Mouse (Mus musculus) MEL (cell line): ENCODE measurements around the gene Prcd. TPM values are rescaled to one million over a fixed set of nuclear protein-coding genes. Genes with fewer than 3 reads are reported as not detected.
A peak's percentile ranks its signal among the peaks of the same experiment; 100 is the strongest.
"Not testable (repeated sequence)": the region's sequence is repeated elsewhere in the genome, so short reads cannot be mapped to it uniquely, and the experiment has no call there.

Experiments
- DNase-seq: peaks from one replicate; pipeline ENCODE4 v3.0.0; 2011; ENCODE audit warnings: low read depth, low spot score
- H3K27ac ChIP-seq: 2 replicates; pipeline ENCODE4 v1.5.1; 2012; ENCODE audit warnings: low read depth, mild to moderate bottlenecking, control low read depth, low read length, moderate library complexity; ENCODE audit not compliant: control insufficient read depth
- H3K27me3 ChIP-seq, 2 experiments: fragments of 150-350 bp in 1 of 2; sonication (generic) in 1 of 2; 2 replicates each; pipeline ENCODE4 v1.6.1; 2012; ENCODE audit warnings: low read length in 2 of 2, mild to moderate bottlenecking in 2 of 2, improper control_type of control experiment in 1 of 2, moderate library complexity in 1 of 2; ENCODE audit not compliant: insufficient read depth in 2 of 2, control insufficient read depth in 1 of 2
- H3K36me3 ChIP-seq, 2 experiments: 2 replicates each; pipeline ENCODE4 v1.6.1; 2012 to 2014; ENCODE audit warnings: low read length in 2 of 2, improper control_type of control experiment in 1 of 2, inconsistent platforms in 1 of 2, mild to moderate bottlenecking in 1 of 2; ENCODE audit not compliant: insufficient read depth in 2 of 2, control insufficient read depth in 1 of 2
- H3K4me1 ChIP-seq, 2 experiments: fragments of 150-350 bp in 1 of 2; sonication (generic) in 1 of 2; 2 replicates each; pipeline ENCODE4 v1.6.1; 2012; ENCODE audit warnings: low read length in 2 of 2, improper control_type of control experiment in 1 of 2, mild to moderate bottlenecking in 1 of 2; ENCODE audit not compliant: insufficient read depth in 2 of 2, control insufficient read depth in 1 of 2
- H3K4me3 ChIP-seq, 2 experiments: fragments of 150-350 bp in 1 of 2; sonication (generic) in 1 of 2; 2 replicates each; pipeline ENCODE4 v1.5.1; 2012; ENCODE audit warnings: low read depth in 2 of 2, low read length in 2 of 2, mild to moderate bottlenecking in 2 of 2, moderate library complexity in 2 of 2, control low read depth in 1 of 2, improper control_type of control experiment in 1 of 2; ENCODE audit not compliant: control insufficient read depth in 1 of 2, insufficient read depth in 1 of 2
- H3K79me2 ChIP-seq: 2 replicates; pipeline ENCODE4 v1.6.1; 2012; ENCODE audit warnings: mild to moderate bottlenecking, low read length, moderate library complexity; ENCODE audit not compliant: control insufficient read depth, poor library complexity, insufficient read depth
- H3K9ac ChIP-seq: 2 replicates; pipeline ENCODE4 v1.6.1; 2012; ENCODE audit warnings: low read depth, mild to moderate bottlenecking, control low read depth, low read length, moderate library complexity; ENCODE audit not compliant: control insufficient read depth, poor library complexity, severe bottlenecking
- H3K9me3 ChIP-seq: fragments of 150-350 bp; sonication (generic); replicated peaks from 2 replicates; pipeline ENCODE4 v1.6.1; 2012; ENCODE audit warnings: mild to moderate bottlenecking, low read length, improper control_type of control experiment, moderate library complexity; ENCODE audit not compliant: insufficient read depth
- HCFC1 ChIP-seq: IDR thresholded peaks from 2 replicates; pipeline ENCODE4 v1.6.1; 2012; ENCODE audit warnings: low read depth, mild to moderate bottlenecking, inconsistent platforms, low read length, improper control_type of control experiment, moderate library complexity
- MYC ChIP-seq: IDR thresholded peaks from 2 replicates; pipeline ENCODE4 v1.6.1; 2011; ENCODE audit warnings: low read depth, mild to moderate bottlenecking, low read length, improper control_type of control experiment, moderate library complexity
- NELFE ChIP-seq: IDR thresholded peaks from 2 replicates; pipeline ENCODE4 v1.6.1; 2011; ENCODE audit warnings: low read depth, low read length, improper control_type of control experiment
- POLR2A ChIP-seq, 2 experiments: IDR thresholded peaks; 2 replicates each; pipeline ENCODE4 v1.6.1; 2011 to 2012; ENCODE audit warnings: low read length in 2 of 2, mild to moderate bottlenecking in 2 of 2, control low read depth in 1 of 2, improper control_type of control experiment in 1 of 2, low read depth in 1 of 2, moderate library complexity in 1 of 2; ENCODE audit not compliant: control insufficient read depth in 1 of 2, insufficient read depth in 1 of 2, poor library complexity in 1 of 2
- POLR2AphosphoS2 ChIP-seq: IDR thresholded peaks from 2 replicates; pipeline ENCODE4 v1.6.1; 2011; ENCODE audit warnings: low read length, improper control_type of control experiment
- SIN3A ChIP-seq: IDR thresholded peaks from 2 replicates; pipeline ENCODE4 v1.6.1; 2012; ENCODE audit warnings: low read length, improper control_type of control experiment, inconsistent platforms
- SMC3 ChIP-seq: IDR thresholded peaks from 2 replicates; pipeline ENCODE4 v1.6.1; 2011; ENCODE audit warnings: low read depth, low read length, improper control_type of control experiment
- TBP ChIP-seq: IDR thresholded peaks from 2 replicates; pipeline ENCODE4 v1.8.0; 2011; ENCODE audit warnings: low read depth, low read length, improper control_type of control experiment
- ZMIZ1 ChIP-seq: IDR thresholded peaks from 2 replicates; pipeline ENCODE4 v1.6.1; 2012; ENCODE audit warnings: low read depth, mild to moderate bottlenecking, inconsistent platforms, low read length, improper control_type of control experiment, moderate library complexity
- ZNF384 ChIP-seq: IDR thresholded peaks from 2 replicates; pipeline ENCODE4 v1.6.1; 2012; ENCODE audit warnings: low read depth, mild to moderate bottlenecking, inconsistent platforms, low read length, improper control_type of control experiment
- polyA plus RNA-seq, 2 experiments: library from polyadenylated mRNA; stranded (reverse) in 1 of 2; unstranded in 1 of 2; fragments of >175 nt in 1 of 2; fragments of >200 nt in 1 of 2; gene quantifications; 2 replicates each; pipeline versions ENCODE4 v1.2.1 to v1.2.4; 2012; ENCODE audit warnings: low replicate concordance in 2 of 2, low read depth in 1 of 2; ENCODE audit not compliant: insufficient read length in 2 of 2, insufficient read depth in 1 of 2, missing spikeins in 1 of 2
- total RNA-seq: library from RNA; depleted of rRNA; stranded (reverse); fragments of 300-350 nt; gene quantifications from 2 replicates; pipeline ENCODE4 v1.2.3, GENCODE M21; 2012

The Prcd gene
- total and polyA plus RNA-seq, 3 experiments: 44.4 to 72.2 TPM; not detected in 1

GRCm38 (mm10) chr11:116674616-116675379 is 21.5 kb downstream of the Prcd start:
- Histone ChIP-seq H3K4me1 (peaks cover 2 to 19% of the 10 kb centered on the region in 2 experiments), H3K79me2 (peaks cover 35% of the 10 kb centered on the region)

DNA sequence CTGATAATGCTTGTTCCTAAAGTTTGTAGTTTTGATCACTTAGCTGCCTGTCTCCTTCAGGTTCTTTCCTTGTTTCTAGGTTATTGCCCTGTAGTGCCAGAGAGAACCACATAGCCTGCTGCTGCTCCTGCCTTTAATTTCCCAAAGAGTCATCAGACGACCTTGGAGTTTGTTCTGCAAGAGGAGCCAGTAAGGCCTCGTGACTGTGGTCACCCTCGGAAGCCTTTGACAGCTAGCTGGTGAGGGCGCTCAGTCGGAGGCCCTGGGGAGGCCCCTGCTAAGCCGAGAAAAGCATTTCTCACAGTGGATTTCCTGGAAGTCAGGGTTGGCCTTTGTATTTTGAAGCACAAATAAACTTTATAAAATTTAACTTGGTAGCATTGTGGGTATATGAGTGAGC is 22.1 kb downstream of the Prcd start:
- peaks cover 11 to 27% of the 10 kb centered on the region in 2 experiments for H3K36me3 ChIP-seq
- not testable (repeated sequence) for H3K9me3 ChIP-seq, H3K27me3 ChIP-seq, H3K27ac ChIP-seq, H3K9ac ChIP-seq, H3K4me3 ChIP-seq, DNase-seq
- H3K79me2 ChIP-seq: peaks cover 35% of the 10 kb centered on the region
- peaks cover 0 to 19% of the 10 kb centered on the region in 2 experiments; a peak in 2 of 4 replicates for H3K4me1 ChIP-seq

More at GRCm38 (mm10) chr11:116674616-116675379, 21.5 kb downstream of the Prcd start:
- TF ChIP-seq SIN3A (peak; percentile 15; the same call in 1 of the 2 replicates), POLR2AphosphoS2 (peak; percentile 69; the same call in 1 of the 2 replicates), HCFC1 (no peak)
- peak overlapping the region in 1 of 2 experiments; percentile 84; a peak in 2 of 4 replicates for H3K4me3 ChIP-seq
- H3K36me3 ChIP-seq: peaks cover 11 to 31% of the 10 kb centered on the region in 2 experiments
- no peaks in the 10 kb centered on the region for H3K27me3 ChIP-seq
- no peaks in the 10 kb centered on the region for H3K9me3 ChIP-seq
- H3K27ac ChIP-seq: no peak overlapping the region
- DNase-seq: peak; percentile 43
- peak overlapping the region; percentile 87; the same call in 1 of the 2 replicates for H3K9ac ChIP-seq

DNA sequence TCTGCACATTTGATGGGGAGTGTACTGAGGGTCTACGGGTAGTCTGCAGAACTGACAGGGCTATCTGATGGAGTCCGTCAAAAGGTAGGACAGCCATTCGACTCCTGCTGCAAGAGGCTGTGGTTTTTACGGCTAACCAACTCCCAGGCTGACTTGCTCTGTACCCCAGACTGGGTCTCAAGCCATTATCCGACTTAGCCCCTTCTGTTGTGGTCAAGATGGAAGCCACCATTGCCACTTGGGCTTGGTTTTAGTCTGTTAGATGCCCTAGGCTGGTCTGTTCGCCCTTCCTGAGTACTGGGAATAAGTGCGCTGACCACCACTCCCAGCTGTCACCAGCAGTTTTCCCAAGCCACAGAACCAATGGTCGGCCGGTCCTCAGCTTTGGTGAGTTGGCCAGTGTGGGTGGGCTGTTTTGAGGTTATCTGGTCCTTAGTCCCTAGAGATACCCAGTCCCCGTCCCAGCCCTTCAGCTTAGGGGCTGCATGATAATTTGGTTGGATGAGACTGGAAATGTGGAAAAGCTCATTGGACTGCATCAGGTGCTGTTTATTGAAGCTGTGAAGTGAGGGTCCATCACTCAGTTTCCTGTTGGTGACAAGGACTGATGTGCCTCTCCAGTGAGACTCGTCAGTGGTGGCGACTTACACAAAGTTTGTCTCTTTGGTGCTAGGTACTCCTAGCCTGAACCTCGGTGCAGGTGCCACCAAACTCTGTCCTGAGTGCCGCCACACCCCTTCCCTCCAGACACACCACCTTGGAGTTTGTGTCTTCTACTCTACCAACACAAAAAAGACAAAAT is 23.0 kb downstream of the Prcd start:
- H3K27ac ChIP-seq: no peak overlapping the region
- H3K9ac ChIP-seq: no peak overlapping the region
- H3K79me2 ChIP-seq: peaks cover 35% of the 10 kb centered on the region
- H3K36me3 ChIP-seq: peaks cover 11 to 26% of the 10 kb centered on the region in 2 experiments
- H3K27me3 ChIP-seq: no peaks in the 10 kb centered on the region
- no peak overlapping the region for H3K4me3 ChIP-seq
- H3K9me3 ChIP-seq: no peaks in the 10 kb centered on the region
- peaks cover 0 to 17% of the 10 kb centered on the region in 2 experiments; a peak in 2 of 4 replicates for H3K4me1 ChIP-seq
- TF ChIP-seq MYC (peak; percentile 26; the same call in 1 of the 2 replicates), ZNF384 (no peak), SMC3 (peak; percentile 8; the same call in 1 of the 2 replicates), ZMIZ1 (peak; percentile 78; the same call in 1 of the 2 replicates), NELFE (peak; percentile 33; the same call in 1 of the 2 replicates), POLR2A (IDR thresholded peaks at IDR 0.05; ENCODE audit: control insufficient read depth in 1 of 2, insufficient read depth in 1 of 2, low read depth in 1 of 2, low read length in 2 of 2, poor library complexity in 1 of 2) (peak; percentile 42 to 68; a peak in 3 of 4 replicates), TBP (no peak), POLR2AphosphoS2 (peak; percentile 96)
- peak; percentile 46 for DNase-seq
